Mouse (Mus musculus) spleen, postnatal 0 days (tissue): ENCODE results near the gene Olfr584. TPM values are rescaled to one million over a fixed set of nuclear protein-coding genes. Genes with fewer than 3 reads are reported as not detected.

Source experiments
- polyA plus RNA-seq: library from polyadenylated mRNA; unstranded; fragments of >200 nt; fragmentation: Nextera tagmentation; extraction: Ambion mirVana; gene quantifications from 2 replicates; pipeline ENCODE4 v1.2.1, GENCODE M21; 2015

Olfr584 gene
- polyA plus RNA-seq = not detected in 2 replicates

GRCm38 (mm10) chr7:103081585-103081984 is at the start of gene Olfr584:
TSS of gene Olfr584 (plus strand) at chr7:103081885.

GRCm38 (mm10) chr7:103037724-103038123 is 44.0 kb upstream of the Olfr584 start, which contains the start of gene Olfr582:
TSS of gene Olfr582 (plus strand) at chr7:103038024.

GRCm38 (mm10) chr7:103051000-103051399 is 30.7 kb upstream of the Olfr584 start, which contains the start of gene Olfr583:
TSS of gene Olfr583 (plus strand) at chr7:103051300.

GRCm38 (mm10) chr7:103097420-103097819 is 15.7 kb downstream of the Olfr584 start, which contains the start of gene Olfr585:
TSS of gene Olfr585 (plus strand) at chr7:103097720.

GRCm38 (mm10) chr7:103125538-103125937 is 43.9 kb downstream of the Olfr584 start, which contains the start of gene Olfr586:
TSS of gene Olfr586 (minus strand) at chr7:103125638.

Other genes starting within 250 kb of the Olfr584 start
- not detected in 2 replicates for gene Olfr566, start 223.1 kb upstream of the Olfr584 start, polyA plus RNA-seq
- not detected in 2 replicates for gene Olfr568, start 204.8 kb upstream of the Olfr584 start, polyA plus RNA-seq
- not detected in 2 replicates for gene Olfr569, start 191.0 kb upstream of the Olfr584 start, polyA plus RNA-seq
- not detected in 2 replicates for gene Olfr570, start 187.3 kb upstream of the Olfr584 start, polyA plus RNA-seq
- not detected in 2 replicates for gene Olfr571, start 164.3 kb upstream of the Olfr584 start, polyA plus RNA-seq
- gene Olfr572, start 157.5 kb upstream of the Olfr584 start, polyA plus RNA-seq = not detected in 2 replicates
- not detected in 2 replicates for gene Olfr573-ps1, start 139.3 kb upstream of the Olfr584 start, polyA plus RNA-seq
- not detected in 2 replicates for gene Olfr574, start 133.4 kb upstream of the Olfr584 start, polyA plus RNA-seq
- gene Olfr575, start 123.1 kb upstream of the Olfr584 start, polyA plus RNA-seq = not detected in 2 replicates
- gene Olfr576, start 119.2 kb upstream of the Olfr584 start, polyA plus RNA-seq = not detected in 2 replicates
- gene Olfr577, start 105.9 kb upstream of the Olfr584 start, polyA plus RNA-seq = not detected in 2 replicates
- not detected in 2 replicates for gene Olfr578, start 92.6 kb upstream of the Olfr584 start, polyA plus RNA-seq
- not detected in 2 replicates for gene Olfr582, start 43.9 kb upstream of the Olfr584 start, polyA plus RNA-seq
- not detected in 2 replicates for gene Olfr583, start 30.6 kb upstream of the Olfr584 start, polyA plus RNA-seq
- not detected in 2 replicates for gene Olfr585, start 15.8 kb downstream of the Olfr584 start, polyA plus RNA-seq
- not detected in 2 replicates for gene Olfr586, start 43.8 kb downstream of the Olfr584 start, polyA plus RNA-seq
- gene Olfr588-ps1, start 59.0 kb downstream of the Olfr584 start, polyA plus RNA-seq = not detected in 2 replicates
- not detected in 2 replicates for gene Olfr589, start 74.5 kb downstream of the Olfr584 start, polyA plus RNA-seq
- not detected in 2 replicates for gene Olfr591, start 96.5 kb downstream of the Olfr584 start, polyA plus RNA-seq
- not detected in 2 replicates for gene Olfr592, start 102.9 kb downstream of the Olfr584 start, polyA plus RNA-seq
- not detected in 2 replicates for gene Olfr593, start 130.0 kb downstream of the Olfr584 start, polyA plus RNA-seq
- not detected in 2 replicates for gene Olfr594, start 135.1 kb downstream of the Olfr584 start, polyA plus RNA-seq
- gene Usp17ld, start 170.6 kb downstream of the Olfr584 start, polyA plus RNA-seq = not detected in 2 replicates
- gene Olfr596, start 223.8 kb downstream of the Olfr584 start, polyA plus RNA-seq = not detected in 2 replicates
- gene Olfr597, start 234.4 kb downstream of the Olfr584 start, polyA plus RNA-seq = not detected in 2 replicates
- not detected in 2 replicates for gene Olfr598, start 241.7 kb downstream of the Olfr584 start, polyA plus RNA-seq